Mouse (Mus musculus): ENCODE measurements around the gene Ceacam16.

Ceacam16 gene

GRCm38 (mm10) chr7:19815296-19816223, 45.5 kb downstream of the Ceacam16 start:
- DNase-seq, result no peak

- no peak for DNase-seq
Measured at GRCm38 (mm10) chr7:19813579-19814122, 47.4 kb downstream of the Ceacam16 start.

GRCm38 (mm10) chr7:19813161-19813560, 47.9 kb downstream of the Ceacam16 start:
- DNase-seq, result no peak

- DNase-seq, result peak; percentile 82 to 90
Measured at GRCm38 (mm10) chr7:19811114-19811513, 50.0 kb downstream of the Ceacam16 start.

- peak; percentile 41 to 73 for DNase-seq
Measured at GRCm38 (mm10) chr7:19809369-19809768, 51.7 kb downstream of the Ceacam16 start.

- no peak for DNase-seq
Measured at GRCm38 (mm10) chr7:19806356-19806969, 54.6 kb downstream of the Ceacam16 start.

- peak; percentile 67 to 86 for DNase-seq
Measured at GRCm38 (mm10) chr7:19802995-19803394, 58.1 kb downstream of the Ceacam16 start.
